ENCODE assay signal across 8 mouse cellular contexts in genomic region chr14:32201354-32201753, GRCm38 (mm10). TPM values are rescaled to one million over a fixed set of nuclear protein-coding genes. Genes with fewer than 3 reads are reported as not detected.
DNase-seq lines count a peak whose midpoint lies in the region; ATAC-seq and TF ChIP-seq lines count a peak whose summit lies in the region.

No protein-coding gene starts in this region.

- peak overlapping the region; percentile 80 for H3K4me2 ChIP-seq in hindbrain, embryonic 15.5 days
- peak overlapping the region; percentile 48 for H3K4me2 ChIP-seq in midbrain, embryonic 11.5 days

- H3K9ac ChIP-seq in heart, adult 2 months (ENCODE audit: low read depth, low read length): peak overlapping the region; percentile 70
- peak overlapping the region; percentile 91 for H3K9ac ChIP-seq in hindbrain, embryonic 15.5 days
- peak overlapping the region; percentile 94 for H3K9ac ChIP-seq in midbrain, embryonic 11.5 days (ENCODE audit: low read length)

- H3K27me3 ChIP-seq in heart, adult 2 months (ENCODE audit: control insufficient read depth, insufficient read depth, low read length): no peaks in the 10 kb centered on the region
- no peaks in the 10 kb centered on the region for H3K27me3 ChIP-seq in hindbrain, embryonic 15.5 days
- H3K27me3 ChIP-seq in midbrain, embryonic 11.5 days (ENCODE audit: control insufficient read depth, insufficient read depth, low read length): no peaks in the 10 kb centered on the region

- TF ChIP-seq CTCF in heart, adult 2 months (IDR thresholded peaks at IDR 0.05): no peak

- under 1% methylated on average over 26 of the region's 26 CpGs for WGBS in heart, adult 2 months
- 0% methylated on average over 25 of the region's 26 CpGs for WGBS in hindbrain, embryonic 15.5 days
- WGBS in midbrain, embryonic 11.5 days: under 1% methylated on average over 21 of the region's 26 CpGs

- TF ChIP-seq POLR2A in heart, adult 2 months (IDR thresholded peaks at IDR 0.05; ENCODE audit: insufficient read depth, low read depth, low read length): 0 out of 2 replicates have a peak, but pooled peaks have one; percentile 12

- peak overlapping the region; percentile 89 for H3K4me3 ChIP-seq in heart, adult 2 months
- H3K4me3 ChIP-seq in hindbrain, embryonic 15.5 days: peak overlapping the region; percentile 84
- peak overlapping the region; percentile 99 for H3K4me3 ChIP-seq in midbrain, embryonic 11.5 days (ENCODE audit: low read depth, low read length)

- peaks cover 9% of the 10 kb centered on the region for H3K4me1 ChIP-seq in heart, adult 2 months (ENCODE audit: control insufficient read depth, insufficient read depth, low read length)
- H3K4me1 ChIP-seq in hindbrain, embryonic 15.5 days (replicated peaks): peaks cover 31% of the 10 kb centered on the region
- H3K4me1 ChIP-seq in midbrain, embryonic 11.5 days (ENCODE audit: control insufficient read depth, insufficient read depth, low read length): peaks cover 15% of the 10 kb centered on the region

- peak overlapping the region; percentile 69 for H3K27ac ChIP-seq in heart, adult 2 months
- peak overlapping the region; percentile 36; the same call in 1 of the 2 replicates for H3K27ac ChIP-seq in hindbrain, embryonic 15.5 days (replicated peaks)
- no peak overlapping the region for H3K27ac ChIP-seq in midbrain, embryonic 11.5 days (ENCODE audit: low read depth, low read length)

- H3K79me2 ChIP-seq in heart, adult 2 months (replicated peaks; ENCODE audit: control insufficient read depth, insufficient read depth, low read length): peaks cover 13% of the 10 kb centered on the region

- H3K9me3 ChIP-seq in hindbrain, embryonic 15.5 days: no peaks in the 10 kb centered on the region
- no peaks in the 10 kb centered on the region; the same call in 1 of the 2 replicates for H3K9me3 ChIP-seq in midbrain, embryonic 11.5 days (ENCODE audit: control insufficient read depth, low read length)

- peak; percentile 26; the same call in 1 of the 2 replicates for ATAC-seq in common myeloid progenitor, adult 5-6 weeks (replicated peaks; ENCODE audit: low read depth, poor library complexity, severe bottlenecking)
- ATAC-seq in hindbrain, embryonic 15.5 days (ENCODE audit: low FRiP score, low read depth): peak; percentile 59; the same call in 1 of the 2 replicates
- ATAC-seq in midbrain, embryonic 11.5 days (ENCODE audit: low FRiP score): 0 out of 2 replicates have a peak, but pooled peaks have one; percentile 11

- peaks cover 14% of the 10 kb centered on the region for H3K36me3 ChIP-seq in heart, adult 2 months (ENCODE audit: control insufficient read depth, insufficient read depth, low read length)
- H3K36me3 ChIP-seq in hindbrain, embryonic 15.5 days: peaks cover 20% of the 10 kb centered on the region
- H3K36me3 ChIP-seq in midbrain, embryonic 11.5 days (ENCODE audit: control insufficient read depth, insufficient read depth, low read length): peaks cover 5% of the 10 kb centered on the region

- intact Hi-C loops in heart, adult 2 months (cut with DNase I): loop anchor here (2.0 kb wide), 1 partner anchor 43 kb away; the partner anchor contains the start of gene Ncoa4

- TF ChIP-seq EP300 in heart, adult 2 months (IDR thresholded peaks at IDR 0.05; ENCODE audit: insufficient read depth, low read depth, low read length): no peak

- DNase-seq in heart, adult 2 months: no peak
- no peak for DNase-seq in heart, postnatal 4 days
- peak; percentile 54 for DNase-seq in 3T3-L1 (ENCODE audit: low read depth, low spot score)
- DNase-seq in midbrain, embryonic 11.5 days (ENCODE audit: low spot score, missing footprints): peak; percentile 93
- DNase-seq in urinary bladder, adult 2 months (ENCODE audit: low spot score): no peak
- no peak for DNase-seq in right cerebral cortex, postnatal 36 days (ENCODE audit: low spot score in 2 of 2)

RNA-seq across cellular contexts. Expression of gene Timm23, which starts 0.3 kb away (rescaled TPM):
- 100 to 1,000 TPM; 206 to 234 TPM for total RNA-seq in heart, adult 2 months (2021)
- 264 and 384 TPM in 2 replicates for polyA plus RNA-seq in heart, adult 2 months (2012; rRNA removed)
- total RNA-seq in heart, postnatal 4 days (2021): 100 to 1,000 TPM; 165 to 176 TPM
- 160 and 196 TPM in 2 replicates for total RNA-seq in common myeloid progenitor, adult 5-6 weeks (2017)
- 225 and 227 TPM in 2 replicates for polyA plus RNA-seq in hindbrain, embryonic 15.5 days (2015; fragmentation: Nextera tagmentation; extraction: Ambion mirVana)
- polyA plus RNA-seq in midbrain, embryonic 11.5 days (2014; fragmentation: Nextera tagmentation; extraction: Ambion mirVana): 271 and 283 TPM in 2 replicates
- polyA plus RNA-seq in urinary bladder, adult 2 months (2012; rRNA removed): 83.2 and 92.1 TPM in 2 replicates

RNA-seq across cellular contexts. Expression of gene Parg, which starts 0.4 kb away (rescaled TPM):
- total RNA-seq in heart, adult 2 months (2021): 10 to 100 TPM; 20.0 to 21.2 TPM
- polyA plus RNA-seq in heart, adult 2 months (2012; rRNA removed): 3.7 and 6.3 TPM in 2 replicates
- 10 to 100 TPM; 30.3 to 39.6 TPM for total RNA-seq in heart, postnatal 4 days (2021)
- total RNA-seq in common myeloid progenitor, adult 5-6 weeks (2017): 101 and 118 TPM in 2 replicates
- polyA plus RNA-seq in hindbrain, embryonic 15.5 days (2015; fragmentation: Nextera tagmentation; extraction: Ambion mirVana): 31.0 and 34.6 TPM in 2 replicates
- polyA plus RNA-seq in midbrain, embryonic 11.5 days (2014; fragmentation: Nextera tagmentation; extraction: Ambion mirVana): 66.1 and 70.1 TPM in 2 replicates
- polyA plus RNA-seq in urinary bladder, adult 2 months (2012; rRNA removed): 11.4 and 14.3 TPM in 2 replicates

RNA-seq across cellular contexts. Expression of gene Ncoa4, which starts 41.7 kb away (rescaled TPM):
- 100 to 1,000 TPM; 135 to 196 TPM for total RNA-seq in heart, adult 2 months (2021)
- polyA plus RNA-seq in heart, adult 2 months (2012; rRNA removed): 36.7 and 72.2 TPM in 2 replicates
- total RNA-seq in heart, postnatal 4 days (2021): 100 to 1,000 TPM in 1 of 2 experiments, 10 to 100 TPM in 1; 99.0 to 115 TPM
- total RNA-seq in common myeloid progenitor, adult 5-6 weeks (2017): 136 and 176 TPM in 2 replicates
- polyA plus RNA-seq in hindbrain, embryonic 15.5 days (2015; fragmentation: Nextera tagmentation; extraction: Ambion mirVana): 95.6 and 103 TPM in 2 replicates
- 106 and 111 TPM in 2 replicates for polyA plus RNA-seq in midbrain, embryonic 11.5 days (2014; fragmentation: Nextera tagmentation; extraction: Ambion mirVana)
- polyA plus RNA-seq in urinary bladder, adult 2 months (2012; rRNA removed): 77.0 and 77.6 TPM in 2 replicates

RNA-seq across cellular contexts. Expression of gene Msmb, which starts 59.5 kb away (rescaled TPM):
- not detected for total RNA-seq in heart, adult 2 months (2021)
- not detected in 2 replicates for polyA plus RNA-seq in heart, adult 2 months (2012; rRNA removed)
- not detected for total RNA-seq in heart, postnatal 4 days (2021)
- not detected in 2 replicates for total RNA-seq in common myeloid progenitor, adult 5-6 weeks (2017)
- not detected in 2 replicates for polyA plus RNA-seq in hindbrain, embryonic 15.5 days (2015; fragmentation: Nextera tagmentation; extraction: Ambion mirVana)
- polyA plus RNA-seq in midbrain, embryonic 11.5 days (2014; fragmentation: Nextera tagmentation; extraction: Ambion mirVana): not detected in 2 replicates
- polyA plus RNA-seq in urinary bladder, adult 2 months (2012; rRNA removed): not detected in 2 replicates

Comparison
In these comparisons a context has a peak if more than half of its experiments do, and no peak if none do; other contexts are left out.
1. DNase-seq: peak in 3T3-L1 (single experiment) and midbrain, embryonic 11.5 days (single experiment); none in heart, adult 2 months (0 of 2), heart, postnatal 4 days (single experiment), urinary bladder, adult 2 months (single experiment) and right cerebral cortex, postnatal 36 days (0 of 2).
2. Peak in every context shown above with its lines, with median percentiles within 50 percentile points of each other: H3K4me3 ChIP-seq, H3K9ac ChIP-seq and ATAC-seq.